Mouse (Mus musculus): ENCODE measurements around the gene Ints3. TPM values are rescaled to one million over a fixed set of nuclear protein-coding genes. Genes with fewer than 3 reads are reported as not detected.

The Ints3 gene
- polyA plus RNA-seq (2012; rRNA removed; ENCODE audit: low replicate concordance): 26.7 and 32.2 TPM in 2 replicates

GRCm38 (mm10) chr3:90433381-90434020 lies at the start of gene Ints3:
Ints3 (minus strand) TSS chr3:90433622.

GRCm38 (mm10) chr3:90475831-90476611 lies 42.6 kb upstream of the Ints3 start, which contains the start of gene Ilf2:
Ilf2 (plus strand) TSS chr3:90476126.

GRCm38 (mm10) chr3:90465686-90466310 lies 32.4 kb upstream of the Ints3 start, which contains the start of gene Npr1:
Npr1 (minus strand) TSS chr3:90465866.

GRCm38 (mm10) chr3:90389511-90390490 lies 43.6 kb downstream of the Ints3 start, which contains the start of gene Slc27a3:
Slc27a3 (minus strand) TSS chr3:90389938.

Other genes with a start within 250 kb of the Ints3 start
- gene Rps27, start 220.0 kb downstream of the Ints3 start, polyA plus RNA-seq (2012; rRNA removed; ENCODE audit: low replicate concordance): 1,026 and 2,137 TPM in 2 replicates
- gene Rab13, start 219.9 kb downstream of the Ints3 start, polyA plus RNA-seq (2012; rRNA removed; ENCODE audit: low replicate concordance): 5.5 and 5.7 TPM in 2 replicates
- 69.0 and 95.6 TPM in 2 replicates for gene Jtb, start 202.0 kb downstream of the Ints3 start, polyA plus RNA-seq (2012; rRNA removed; ENCODE audit: low replicate concordance)
- gene Creb3l4, start 190.1 kb downstream of the Ints3 start, polyA plus RNA-seq (2012; rRNA removed; ENCODE audit: low replicate concordance): 1.7 and 2.5 TPM in 2 replicates
- gene Slc39a1, start 185.4 kb downstream of the Ints3 start, polyA plus RNA-seq (2012; rRNA removed; ENCODE audit: low replicate concordance): 99.1 and 121 TPM in 2 replicates
- gene Crtc2, start 179.5 kb downstream of the Ints3 start, polyA plus RNA-seq (2012; rRNA removed; ENCODE audit: low replicate concordance): 81.9 and 84.8 TPM in 2 replicates
- gene Dennd4b, start 168.4 kb downstream of the Ints3 start, polyA plus RNA-seq (2012; rRNA removed; ENCODE audit: low replicate concordance): 78.6 and 97.3 TPM in 2 replicates
- 22.3 and 24.7 TPM in 2 replicates for gene Gatad2b, start 140.4 kb downstream of the Ints3 start, polyA plus RNA-seq (2012; rRNA removed; ENCODE audit: low replicate concordance)
- gene Slc27a3, start 43.7 kb downstream of the Ints3 start, polyA plus RNA-seq (2012; rRNA removed; ENCODE audit: low replicate concordance): 21.0 and 21.7 TPM in 2 replicates
- 102 and 127 TPM in 2 replicates for gene Npr1, start 32.2 kb upstream of the Ints3 start, polyA plus RNA-seq (2012; rRNA removed; ENCODE audit: low replicate concordance)
- gene Ilf2, start 42.5 kb upstream of the Ints3 start, polyA plus RNA-seq (2012; rRNA removed; ENCODE audit: low replicate concordance): 13.6 and 27.9 TPM in 2 replicates
- gene Snapin, start 57.4 kb upstream of the Ints3 start, polyA plus RNA-seq (2012; rRNA removed; ENCODE audit: low replicate concordance): 24.1 and 56.4 TPM in 2 replicates
- 32.0 and 41.4 TPM in 2 replicates for gene Chtop, start 75.9 kb upstream of the Ints3 start, polyA plus RNA-seq (2012; rRNA removed; ENCODE audit: low replicate concordance)
- 164 and 343 TPM in 2 replicates for gene S100a1, start 80.8 kb upstream of the Ints3 start, polyA plus RNA-seq (2012; rRNA removed; ENCODE audit: low replicate concordance)
- 79.8 and 155 TPM in 2 replicates for gene S100a13, start 80.8 kb upstream of the Ints3 start, polyA plus RNA-seq (2012; rRNA removed; ENCODE audit: low replicate concordance)
- gene S100a14, start 93.2 kb upstream of the Ints3 start, polyA plus RNA-seq (2012; rRNA removed; ENCODE audit: low replicate concordance): 1.7 and 5.7 TPM in 2 replicates
- gene S100a16, start 103.6 kb upstream of the Ints3 start, polyA plus RNA-seq (2012; rRNA removed; ENCODE audit: low replicate concordance): 114 and 155 TPM in 2 replicates
- gene S100a3, start 127.0 kb upstream of the Ints3 start, polyA plus RNA-seq (2012; rRNA removed; ENCODE audit: low replicate concordance): 0.93 and 1.1 TPM in 2 replicates
- not detected in 2 replicates for gene S100a2, start 156.6 kb upstream of the Ints3 start, polyA plus RNA-seq (2012; rRNA removed; ENCODE audit: low replicate concordance)
- not detected in 2 replicates for gene Gm42674, start 168.3 kb upstream of the Ints3 start, polyA plus RNA-seq (2012; rRNA removed; ENCODE audit: low replicate concordance)
- gene S100a4, start 170.1 kb upstream of the Ints3 start, polyA plus RNA-seq (2012; rRNA removed; ENCODE audit: low replicate concordance): 43.9 and 97.5 TPM in 2 replicates
- gene S100a5, start 174.9 kb upstream of the Ints3 start, polyA plus RNA-seq (2012; rRNA removed; ENCODE audit: low replicate concordance): not detected in 2 replicates
- 496 and 932 TPM in 2 replicates for gene S100a6, start 179.3 kb upstream of the Ints3 start, polyA plus RNA-seq (2012; rRNA removed; ENCODE audit: low replicate concordance)
- 0.43 and 2.1 TPM in 2 replicates for gene S100a7a, start 220.4 kb upstream of the Ints3 start, polyA plus RNA-seq (2012; rRNA removed; ENCODE audit: low replicate concordance)
- gene S100a8, start 235.4 kb upstream of the Ints3 start, polyA plus RNA-seq (2012; rRNA removed; ENCODE audit: low replicate concordance): 0.53 and 6.2 TPM in 2 replicates

All from mammary gland, adult 2 months (tissue).